Mouse (Mus musculus): Measurements from ENCODE around the gene Lrch4.

Gene Lrch4

DNA sequence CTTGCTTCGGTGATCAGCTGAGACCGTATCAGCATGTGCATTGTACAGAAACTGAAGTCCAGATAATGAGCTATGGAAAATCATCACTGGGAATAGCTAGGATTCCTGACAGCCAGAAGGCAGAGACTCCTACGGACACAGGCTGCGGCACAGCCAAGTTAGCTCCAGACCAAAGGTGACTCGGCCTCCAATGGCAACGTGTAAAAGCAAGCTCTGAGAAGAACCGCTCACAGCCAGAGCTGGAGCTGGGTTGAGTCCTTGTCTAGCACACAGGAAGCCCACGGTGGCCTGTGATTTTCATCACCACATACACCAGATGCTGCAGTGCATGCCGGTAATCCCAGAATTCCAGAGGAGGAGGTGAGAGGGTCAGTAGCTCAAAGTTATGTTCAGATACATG lies 61.6 kb downstream of the Lrch4 start:
- DNase-seq (ENCODE audit: low spot score): no peak

Data from ovary, adult 18-20 months (tissue).